Mouse (Mus musculus) C3H10T1/2 (cell line): ENCODE results near the gene Atrx. TPM values are rescaled to one million over a fixed set of nuclear protein-coding genes. Genes with fewer than 3 reads are reported as not detected.

Experiments used
- polyA plus RNA-seq, 2 experiments: library from polyadenylated mRNA; unstranded; fragments of >200 nt; fragmentation: generic; extraction: Trizol; gene quantifications; one replicate each; pipeline ENCODE4 v1.2.1; 2012; ENCODE audit warnings: missing spikeins in 2 of 2

Atrx gene
- polyA plus RNA-seq: 1 to 10 TPM in 1 of 2 experiments, under 1 TPM in 1; 0.92 to 6.4 TPM

DNA sequence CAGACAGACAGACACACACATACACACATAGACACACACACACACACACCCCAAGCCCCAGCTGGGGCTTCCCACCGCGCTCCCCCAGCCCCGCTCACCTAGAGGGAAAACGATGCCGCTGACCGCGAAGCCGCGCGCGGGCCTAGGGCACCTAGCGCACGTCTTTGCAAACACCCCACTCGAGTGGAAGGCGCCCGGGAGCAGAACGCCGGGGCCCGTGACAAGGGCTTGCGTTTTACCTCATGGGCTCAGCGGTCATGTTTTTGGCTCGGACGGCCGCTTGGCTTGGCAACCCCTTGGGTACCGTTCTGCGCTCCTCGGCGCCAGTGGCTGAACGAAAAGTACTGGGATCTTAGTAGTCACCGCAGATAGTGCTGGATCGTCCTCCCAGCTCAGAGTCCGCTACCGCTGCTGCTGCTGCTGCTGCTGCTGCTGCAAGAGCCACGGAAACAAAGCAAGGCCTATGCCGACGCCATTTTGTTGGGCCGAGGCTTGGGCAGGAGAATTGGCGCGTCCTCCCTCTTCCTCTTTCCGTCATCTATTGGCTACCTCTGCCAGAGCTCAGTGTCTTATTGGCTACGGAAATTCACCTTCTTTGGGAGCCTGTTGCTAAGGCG is at the start of gene Atrx:
Atrx (minus strand) TSS at position 543 of the 617 bp plus-strand sequence.

DNA sequence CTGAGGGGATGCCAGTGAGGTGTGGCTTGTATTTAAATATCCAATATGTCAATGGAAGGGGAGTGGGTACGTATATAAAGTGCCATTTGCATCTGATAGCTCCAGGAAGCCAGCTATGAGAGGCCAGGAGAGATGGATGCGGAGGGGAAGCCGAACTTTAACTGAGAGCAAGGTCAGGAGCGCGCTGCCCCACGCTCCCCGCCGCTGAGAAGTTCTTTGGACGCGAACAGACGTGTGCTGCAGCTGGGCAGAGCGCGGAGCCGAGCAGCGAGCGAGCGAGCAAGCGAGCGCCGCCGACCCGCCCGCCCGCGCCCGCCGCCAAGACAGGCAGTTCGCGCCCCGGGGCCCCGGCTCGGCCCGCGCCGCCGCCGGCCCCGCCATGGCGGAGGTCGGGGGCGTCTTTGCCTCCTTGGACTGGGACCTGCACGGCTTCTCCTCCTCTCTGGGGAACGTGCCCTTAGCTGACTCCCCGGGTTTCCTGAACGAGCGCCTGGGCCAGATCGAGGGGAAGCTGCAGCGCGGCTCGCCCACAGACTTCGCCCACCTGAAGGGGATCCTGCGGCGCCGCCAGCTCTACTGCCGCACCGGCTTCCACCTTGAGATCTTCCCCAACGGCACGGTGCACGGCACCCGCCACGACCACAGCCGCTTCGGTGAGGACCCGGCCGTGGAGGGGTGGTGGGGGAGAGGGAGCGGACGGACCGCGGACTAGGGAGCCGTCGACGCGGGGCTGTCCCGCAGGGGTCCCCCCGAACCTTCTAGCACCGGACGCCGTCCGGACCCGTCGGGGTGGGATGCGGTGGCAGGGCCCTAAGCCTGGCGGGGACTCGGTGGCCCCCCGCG is 164.8 kb downstream of the Atrx start, which contains the start of gene Fgf16:
Fgf16 (plus strand) TSS at position 118 of the 843 bp plus-strand sequence.

Other genes starting within 250 kb of the Atrx start
- gene Fgf16, start 165.1 kb downstream of the Atrx start, polyA plus RNA-seq: not detected
- 1 to 10 TPM; 1.7 to 8.5 TPM for gene Magt1, start 82.5 kb upstream of the Atrx start, polyA plus RNA-seq
- 100 to 1,000 TPM in 1 of 2 experiments, 10 to 100 TPM in 1; 22.2 to 227 TPM for gene Cox7b, start 86.3 kb upstream of the Atrx start, polyA plus RNA-seq
- gene Atp7a, start 97.9 kb upstream of the Atrx start, polyA plus RNA-seq: 1 to 10 TPM in 1 of 2 experiments, under 1 TPM in 1; 0.08 to 1.4 TPM
- under 1 TPM in 1 of 2 experiments, not detected in 1; 0.02 TPM for gene Tlr13, start 213.8 kb upstream of the Atrx start, polyA plus RNA-seq